Mouse (Mus musculus) midbrain, embryonic 10.5 days (tissue): ENCODE data around the gene Vps54. TPM values are rescaled to one million over a fixed set of nuclear protein-coding genes. Genes with fewer than 3 reads are reported as not detected.
A peak's percentile ranks its signal among the peaks of the same experiment; 100 is the strongest.

Experiments
- DNase-seq: peaks from one replicate; pipeline ENCODE4 v3.0.0-alpha.2; 2017; ENCODE audit warnings: low spot score
- H3K27ac ChIP-seq: fragments of 300-500 bp; sonication (generic); replicated peaks from 2 replicates; pipeline ENCODE4 v1.5.1; 2016; ENCODE audit warnings: mild to moderate bottlenecking
- H3K27me3 ChIP-seq: fragments of 300-500 bp; sonication (generic); 2 replicates; pipeline ENCODE4 v1.6.1; 2016; ENCODE audit warnings: low read depth, mild to moderate bottlenecking; ENCODE audit not compliant: poor library complexity, severe bottlenecking
- H3K36me3 ChIP-seq: fragments of 300-500 bp; sonication (generic); 2 replicates; pipeline ENCODE4 v1.6.1; 2016; ENCODE audit warnings: mild to moderate bottlenecking, moderate library complexity
- H3K4me1 ChIP-seq: fragments of 300-500 bp; sonication (generic); 2 replicates; pipeline ENCODE4 v1.6.1; 2016
- H3K4me3 ChIP-seq: fragments of 300-500 bp; sonication (generic); 2 replicates; pipeline ENCODE4 v1.5.1; 2016; ENCODE audit warnings: mild to moderate bottlenecking, moderate library complexity
- H3K9me3 ChIP-seq: fragments of 300-500 bp; sonication (generic); replicated peaks from 2 replicates; pipeline ENCODE4 v1.6.1; 2016; ENCODE audit warnings: mild to moderate bottlenecking
- WGBS: fragments of 180-500 bp; shearing (Covaris S2); methylation state at CpG from one replicate; pipeline ENCODE4 v1.1.7; 2016; 5-methylcytosine and 5-hydroxymethylcytosine counted together
- microRNA counts: library from miRNA; unstranded; fragments of <30 nt; microRNA quantifications from one replicate; lab custom pipeline; 2017
- microRNA-seq: library from miRNA; unstranded; fragments of <30 nt; microRNA quantifications from one replicate; pipeline ENCODE4, GENCODE M21; 2017
- polyA plus RNA-seq: library from polyadenylated mRNA; unstranded; fragments of >200 nt; fragmentation: Nextera tagmentation; extraction: Ambion mirVana; gene quantifications from 2 replicates; pipeline ENCODE4 v1.2.1, GENCODE M21; 2016

The Vps54 gene
- polyA plus RNA-seq, 1 experiment from 2014 or later, result 9.6 TPM

DNA sequence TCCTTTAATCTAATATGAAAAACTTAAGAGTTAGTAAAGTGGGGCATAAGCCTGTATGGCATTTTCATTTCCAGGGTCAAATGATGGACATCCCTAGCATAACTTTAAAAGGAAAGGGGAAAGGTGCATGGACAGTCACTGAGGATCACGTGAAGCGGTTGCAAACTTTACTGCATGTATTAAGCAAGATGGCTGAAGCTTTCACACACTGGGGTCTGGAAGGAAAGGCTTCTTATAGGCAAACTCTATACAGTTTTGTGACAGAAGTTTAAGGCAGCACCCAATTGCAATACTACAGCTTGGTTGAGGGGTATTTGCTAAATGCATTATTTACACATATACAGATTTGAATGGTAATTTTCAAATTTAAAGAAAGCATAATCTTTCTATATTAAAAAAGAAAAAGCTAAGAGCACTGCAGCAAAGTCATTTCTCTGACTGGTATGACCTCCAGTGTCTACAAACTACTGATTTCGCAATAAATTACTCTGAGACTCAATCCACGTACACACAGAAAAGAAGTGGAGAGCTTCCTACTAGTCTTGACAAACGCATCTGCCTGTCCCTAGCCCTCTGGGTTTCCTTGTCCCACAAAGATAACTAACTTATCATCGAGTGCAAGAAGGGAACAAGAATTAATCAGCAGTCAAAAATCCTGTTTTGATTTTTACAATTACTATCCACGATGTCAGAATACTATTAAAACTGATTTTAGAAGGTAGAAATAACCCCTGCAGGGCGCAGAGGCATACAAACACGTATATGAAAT lies 130.4 kb downstream of the Vps54 start:
- Histone ChIP-seq H3K9me3 (no peaks in the 10 kb centered on the region), H3K4me1 (peaks cover 22% of the 10 kb centered on the region), H3K4me3 (peak overlapping the region; percentile 83), H3K27me3 (peaks cover 10% of the 10 kb centered on the region), H3K36me3 (no peaks in the 10 kb centered on the region), H3K27ac (peak overlapping the region; percentile 94; the same call in 1 of the 2 replicates)
- 34% methylated on average over 9 of the region's 9 CpGs for WGBS
- DNase-seq, result no peak

GRCm38 (mm10) chr11:21370399-21371121 lies 131.5 kb downstream of the Vps54 start:
- Histone ChIP-seq H3K4me3 (peak overlapping the region; percentile 83), H3K36me3 (no peaks in the 10 kb centered on the region), H3K27ac (peak overlapping the region; percentile 94), H3K4me1 (peaks cover 22% of the 10 kb centered on the region), H3K9me3 (no peaks in the 10 kb centered on the region), H3K27me3 (peaks cover 10% of the 10 kb centered on the region)
- WGBS, result under 1% methylated on average over 56 of the region's 69 CpGs
- peak; percentile 91 for DNase-seq

MicroRNAs within 50 kb of the gene (microRNA counts, 519-probe panel; counts per million panel counts)
- microRNA mmu-miR-1933-3p (lab: Ali Mortazavi, UCI) (not detected), microRNA mmu-miR-1933-5p (lab: Ali Mortazavi, UCI) (not detected)

Small RNAs within 50 kb of the gene (microRNA-seq; reads per million reads assigned to microRNA genes)
- gene Mir1933, result 0.90 reads per million

Other genes starting within 250 kb of the Vps54 start
- gene Peli1, start 148.0 kb upstream of the Vps54 start, polyA plus RNA-seq, result 62.0 and 76.7 TPM in 2 replicates
- 54.6 and 61.5 TPM in 2 replicates for gene Ugp2, start 131.9 kb downstream of the Vps54 start, polyA plus RNA-seq